Mouse (Mus musculus) heart, adult 2 months (tissue): Measurements from ENCODE around the gene Dgkq.

Source experiments
- CTCF ChIP-seq: fragments of 200-600 bp; IDR thresholded peaks from 2 replicates; pipeline ENCODE4 v1.8.1; 2022; ENCODE audit warnings: antibody characterized with exemption, mild to moderate bottlenecking, moderate library complexity
- POLR2A ChIP-seq: fragments of 200-500 bp; IDR thresholded peaks from 2 replicates; pipeline ENCODE4 v1.6.1; 2011; ENCODE audit warnings: mild to moderate bottlenecking, low read depth, low read length, control low read depth; ENCODE audit not compliant: insufficient read depth

DNA sequence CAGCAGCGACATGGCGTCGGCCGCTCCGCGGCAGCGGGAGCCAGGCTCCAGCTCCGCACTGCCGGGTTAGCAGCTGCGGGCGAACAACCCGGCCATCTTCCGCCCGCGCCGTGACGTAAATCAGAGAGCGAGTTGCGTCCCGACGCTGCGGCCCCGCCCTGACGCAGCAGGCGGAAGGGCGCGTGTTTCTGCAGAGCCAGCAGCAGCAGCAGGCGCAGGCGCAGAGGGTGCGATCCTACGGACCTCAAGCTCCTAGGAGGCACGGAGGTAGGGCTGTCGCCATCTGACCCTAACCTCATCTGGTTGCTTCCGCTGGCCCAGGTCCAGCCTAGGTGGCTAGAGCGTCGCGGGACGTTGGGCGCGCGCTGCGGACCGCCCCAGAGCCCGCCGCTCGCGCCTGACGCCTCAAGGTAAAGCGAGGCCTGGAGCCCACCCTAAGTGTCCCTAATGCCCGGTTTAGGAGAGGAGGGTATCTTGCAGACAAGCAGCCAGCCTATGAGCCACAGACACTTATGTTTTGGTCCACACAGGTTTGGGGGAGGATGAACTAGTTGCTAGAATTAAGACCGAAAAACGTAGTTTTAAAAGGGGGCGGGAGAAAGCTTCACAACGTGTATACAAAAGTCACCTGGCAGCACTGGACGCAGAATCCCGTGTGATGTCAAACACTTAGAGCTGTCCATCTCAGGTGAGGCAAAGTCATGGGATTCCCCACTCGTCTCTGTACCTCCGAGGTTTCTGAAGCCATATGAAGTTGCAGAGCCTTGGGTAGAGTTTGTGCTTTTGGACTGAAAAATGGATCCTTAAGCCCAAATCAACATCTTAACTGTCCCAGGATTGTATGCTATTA, 39.6 kb downstream of the Dgkq start, which contains the start of the genes Gak and Tmem175:
- TF ChIP-seq CTCF (no peak), POLR2A (peak; percentile 93)
